Mouse (Mus musculus): ENCODE data around the gene Rbm4. TPM values are rescaled to one million over a fixed set of nuclear protein-coding genes. Genes with fewer than 3 reads are reported as not detected.

Gene Rbm4
- 58.0 and 60.7 TPM in 2 replicates for polyA plus RNA-seq (2014; fragmentation: Nextera tagmentation; extraction: Ambion mirVana)

- WGBS = 0% methylated on average over 31 of the region's 31 CpGs
- H3K27me3 ChIP-seq (ENCODE audit: control insufficient read depth, insufficient read depth, low read length) = no peaks in the 10 kb centered on the region
These were observed at the start of gene Rbm4 for GRCm38 (mm10) chr19:4793831-4794422. Gene Rbm4, minus strand, starts transcription at chr19:4793901.

GRCm38 (mm10) chr19:4842611-4843010 is 48.9 kb upstream of the Rbm4 start:
- H3K4me1 ChIP-seq (ENCODE audit: control insufficient read depth, insufficient read depth, low read length) = 0 out of 2 replicates have a peak, but pooled peaks cover 13% of the 10 kb centered on the region
- no peak for ATAC-seq (ENCODE audit: insufficient number of reproducible peaks, insufficient read depth, low FRiP score, low read depth)
- no peaks in the 10 kb centered on the region for H3K36me3 ChIP-seq (ENCODE audit: control insufficient read depth, insufficient read depth, low read length)
- no peak overlapping the region for H3K27ac ChIP-seq (ENCODE audit: low read length)
- no peak overlapping the region for H3K9ac ChIP-seq (replicated peaks; ENCODE audit: low read depth, low read length)
- H3K4me3 ChIP-seq (ENCODE audit: low read depth, low read length) = no peak overlapping the region
- no peak overlapping the region for H3K4me2 ChIP-seq (replicated peaks; ENCODE audit: low read depth, low read length)
- no peaks in the 10 kb centered on the region for H3K9me3 ChIP-seq (ENCODE audit: control insufficient read depth, low read depth, low read length)
- WGBS = 78% methylated on average over 2 of the region's 2 CpGs
- peaks cover 8% of the 10 kb centered on the region; the same call in 1 of the 2 replicates for H3K27me3 ChIP-seq (ENCODE audit: control insufficient read depth, insufficient read depth, low read length)

More at GRCm38 (mm10) chr19:4793831-4794422, at the start of gene Rbm4:
- peak; percentile 98 for ATAC-seq (ENCODE audit: insufficient number of reproducible peaks, insufficient read depth, low FRiP score, low read depth)
- Histone ChIP-seq H3K4me3 (ENCODE audit: low read depth, low read length) (peak within 1 kb of the TSS; percentile 86), H3K4me1 (ENCODE audit: control insufficient read depth, insufficient read depth, low read length) (peaks cover 19% of the 10 kb centered on the region), H3K36me3 (ENCODE audit: control insufficient read depth, insufficient read depth, low read length) (peaks cover 46% of the 10 kb centered on the region), H3K9me3 (ENCODE audit: control insufficient read depth, low read depth, low read length) (no peaks in the 10 kb centered on the region), H3K9ac (replicated peaks; ENCODE audit: low read depth, low read length) (peak within 1 kb of the TSS; percentile 80), H3K27ac (ENCODE audit: low read length) (peak within 1 kb of the TSS; percentile 82), H3K4me2 (replicated peaks; ENCODE audit: low read depth, low read length) (peak within 1 kb of the TSS; percentile 78)

DNA sequence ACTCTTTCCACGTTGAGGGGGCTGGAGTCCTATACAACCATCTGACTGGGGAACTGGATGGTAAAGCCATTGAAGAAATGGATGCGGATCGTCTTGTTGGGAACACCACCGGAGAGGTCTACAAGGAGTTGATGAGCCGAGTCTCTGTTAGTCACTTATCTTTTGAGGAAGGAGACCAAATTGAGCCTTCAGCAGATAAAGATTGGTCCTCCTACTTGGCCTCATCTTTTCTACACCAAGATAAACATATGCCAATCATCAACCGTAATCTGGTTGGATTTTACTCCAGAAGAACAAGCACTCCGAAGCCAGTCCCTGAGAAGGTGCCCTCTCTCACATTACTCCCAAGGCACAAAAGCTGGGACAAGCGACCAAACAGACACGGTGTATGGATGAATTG is 47.1 kb upstream of the Rbm4 start:
- no peaks in the 10 kb centered on the region for H3K36me3 ChIP-seq (ENCODE audit: control insufficient read depth, insufficient read depth, low read length)
- H3K27ac ChIP-seq (ENCODE audit: low read length) = no peak overlapping the region
- no peaks in the 10 kb centered on the region for H3K9me3 ChIP-seq (ENCODE audit: control insufficient read depth, low read depth, low read length)
- WGBS = 80% methylated on average over 9 of the region's 9 CpGs
- no peak for ATAC-seq (ENCODE audit: insufficient number of reproducible peaks, insufficient read depth, low FRiP score, low read depth)
- H3K4me3 ChIP-seq (ENCODE audit: low read depth, low read length) = no peak overlapping the region
- H3K4me1 ChIP-seq (ENCODE audit: control insufficient read depth, insufficient read depth, low read length) = 0 out of 2 replicates have a peak, but pooled peaks cover 13% of the 10 kb centered on the region
- H3K4me2 ChIP-seq (replicated peaks; ENCODE audit: low read depth, low read length) = no peak overlapping the region
- peaks cover 8% of the 10 kb centered on the region; the same call in 1 of the 2 replicates for H3K27me3 ChIP-seq (ENCODE audit: control insufficient read depth, insufficient read depth, low read length)
- no peak overlapping the region for H3K9ac ChIP-seq (replicated peaks; ENCODE audit: low read depth, low read length)

- ATAC-seq (ENCODE audit: insufficient number of reproducible peaks, insufficient read depth, low FRiP score, low read depth) = peak; percentile 99
- peaks cover 8% of the 10 kb centered on the region; the same call in 1 of the 2 replicates for H3K27me3 ChIP-seq (ENCODE audit: control insufficient read depth, insufficient read depth, low read length)
- no peaks in the 10 kb centered on the region for H3K9me3 ChIP-seq (ENCODE audit: control insufficient read depth, low read depth, low read length)
- H3K4me3 ChIP-seq (ENCODE audit: low read depth, low read length) = peak within 1 kb of the TSS; percentile 55
- peak within 1 kb of the TSS; percentile 54 for H3K9ac ChIP-seq (replicated peaks; ENCODE audit: low read depth, low read length)
- 0 out of 2 replicates have a peak, but pooled peaks cover 13% of the 10 kb centered on the region for H3K4me1 ChIP-seq (ENCODE audit: control insufficient read depth, insufficient read depth, low read length)
- no peaks in the 10 kb centered on the region for H3K36me3 ChIP-seq (ENCODE audit: control insufficient read depth, insufficient read depth, low read length)
- H3K27ac ChIP-seq (ENCODE audit: low read length) = no peak within 1 kb of the TSS
- H3K4me2 ChIP-seq (replicated peaks; ENCODE audit: low read depth, low read length) = peak within 1 kb of the TSS; percentile 78
- under 1% methylated on average over 25 of the region's 25 CpGs for WGBS
These were observed 45.4 kb upstream of the Rbm4 start, which contains the start of the genes Ccs and Ccdc87 for GRCm38 (mm10) chr19:4839149-4839548. Gene Ccs, minus strand, starts transcription at chr19:4839332. Gene Ccdc87, plus strand, starts transcription at chr19:4839366.

GRCm38 (mm10) chr19:4838526-4839140 is 44.9 kb upstream of the Rbm4 start:
- Histone ChIP-seq H3K4me3 (ENCODE audit: low read depth, low read length) (peak overlapping the region; percentile 55), H3K9me3 (ENCODE audit: control insufficient read depth, low read depth, low read length) (no peaks in the 10 kb centered on the region), H3K27me3 (ENCODE audit: control insufficient read depth, insufficient read depth, low read length) (peaks cover 8% of the 10 kb centered on the region; the same call in 1 of the 2 replicates), H3K36me3 (ENCODE audit: control insufficient read depth, insufficient read depth, low read length) (no peaks in the 10 kb centered on the region), H3K4me1 (ENCODE audit: control insufficient read depth, insufficient read depth, low read length) (0 out of 2 replicates have a peak, but pooled peaks cover 13% of the 10 kb centered on the region), H3K4me2 (replicated peaks; ENCODE audit: low read depth, low read length) (peak overlapping the region; percentile 78), H3K9ac (replicated peaks; ENCODE audit: low read depth, low read length) (peak overlapping the region; percentile 54), H3K27ac (ENCODE audit: low read length) (no peak overlapping the region)
- WGBS = 27% methylated on average over 10 of the region's 10 CpGs
- no peak for ATAC-seq (ENCODE audit: insufficient number of reproducible peaks, insufficient read depth, low FRiP score, low read depth)

DNA sequence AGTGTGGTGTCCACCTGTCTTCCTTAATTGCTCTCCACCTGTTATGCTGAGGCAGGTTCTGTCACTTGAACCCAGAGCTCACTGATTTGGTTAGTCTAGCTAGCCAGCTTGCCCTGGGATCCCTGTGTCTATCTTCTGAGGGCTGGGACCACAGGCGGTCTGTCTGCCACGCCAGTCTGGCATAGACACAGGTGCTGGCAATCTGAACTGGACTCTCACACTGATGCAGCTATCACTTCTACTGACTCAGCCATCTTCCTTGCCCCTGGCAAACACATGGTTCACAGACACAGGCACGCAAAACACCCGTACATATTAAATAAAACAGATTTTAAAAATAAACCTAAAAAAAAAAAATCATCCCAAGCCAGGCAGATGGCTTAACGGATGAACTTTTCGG is 43.3 kb upstream of the Rbm4 start:
- no peak overlapping the region for H3K27ac ChIP-seq (ENCODE audit: low read length)
- no peaks in the 10 kb centered on the region for H3K9me3 ChIP-seq (ENCODE audit: control insufficient read depth, low read depth, low read length)
- ATAC-seq (ENCODE audit: insufficient number of reproducible peaks, insufficient read depth, low FRiP score, low read depth) = no peak
- 94% methylated on average over 6 of the region's 6 CpGs for WGBS
- peaks cover 5% of the 10 kb centered on the region; the same call in 1 of the 2 replicates for H3K27me3 ChIP-seq (ENCODE audit: control insufficient read depth, insufficient read depth, low read length)
- H3K9ac ChIP-seq (replicated peaks; ENCODE audit: low read depth, low read length) = no peak overlapping the region
- no peak overlapping the region for H3K4me3 ChIP-seq (ENCODE audit: low read depth, low read length)
- peaks cover 6% of the 10 kb centered on the region; the same call in 1 of the 2 replicates for H3K36me3 ChIP-seq (ENCODE audit: control insufficient read depth, insufficient read depth, low read length)
- no peak overlapping the region for H3K4me2 ChIP-seq (replicated peaks; ENCODE audit: low read depth, low read length)
- 0 out of 2 replicates have a peak, but pooled peaks cover 13% of the 10 kb centered on the region for H3K4me1 ChIP-seq (ENCODE audit: control insufficient read depth, insufficient read depth, low read length)

- Histone ChIP-seq H3K4me1 (ENCODE audit: control insufficient read depth, insufficient read depth, low read length) (0 out of 2 replicates have a peak, but pooled peaks cover 13% of the 10 kb centered on the region), H3K9me3 (ENCODE audit: control insufficient read depth, low read depth, low read length) (no peaks in the 10 kb centered on the region), H3K36me3 (ENCODE audit: control insufficient read depth, insufficient read depth, low read length) (peaks cover 6% of the 10 kb centered on the region), H3K9ac (replicated peaks; ENCODE audit: low read depth, low read length) (no peak overlapping the region), H3K27me3 (ENCODE audit: control insufficient read depth, insufficient read depth, low read length) (no peaks in the 10 kb centered on the region; the same call in 1 of the 2 replicates), H3K4me2 (replicated peaks; ENCODE audit: low read depth, low read length) (no peak overlapping the region), H3K27ac (ENCODE audit: low read length) (no peak overlapping the region), H3K4me3 (ENCODE audit: low read depth, low read length) (no peak overlapping the region)
- WGBS = 66% methylated on average over 2 of the region's 2 CpGs
- ATAC-seq (ENCODE audit: insufficient number of reproducible peaks, insufficient read depth, low FRiP score, low read depth) = no peak
These were observed 42.4 kb upstream of the Rbm4 start for GRCm38 (mm10) chr19:4836096-4836495.

DNA sequence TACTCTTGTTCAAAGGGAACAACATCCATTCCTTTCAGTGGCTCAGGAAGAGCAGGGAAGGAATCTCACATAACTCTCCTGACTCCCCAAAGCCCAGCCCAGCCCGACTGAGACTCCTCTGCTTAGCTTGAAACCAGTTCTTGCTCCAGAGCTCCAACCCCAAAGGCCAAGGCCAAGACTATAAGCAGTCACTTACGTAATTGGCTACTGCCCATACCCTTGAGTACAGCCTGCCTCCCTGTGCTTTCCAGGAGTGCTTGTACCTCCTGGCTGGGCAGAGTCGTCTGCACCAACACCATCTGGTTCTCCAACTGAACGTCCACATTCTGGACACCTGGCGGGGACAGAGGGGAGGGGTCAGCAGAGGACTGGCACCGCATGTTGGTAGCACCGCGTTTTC is 40.3 kb upstream of the Rbm4 start:
- peaks cover 8% of the 10 kb centered on the region for H3K36me3 ChIP-seq (ENCODE audit: control insufficient read depth, insufficient read depth, low read length)
- WGBS = 85% methylated on average over 8 of the region's 8 CpGs

More for the DNA sequence above, 40.3 kb upstream of the Rbm4 start:
- Histone ChIP-seq H3K9ac (replicated peaks; ENCODE audit: low read depth, low read length) (no peak overlapping the region), H3K4me2 (replicated peaks; ENCODE audit: low read depth, low read length) (no peak overlapping the region), H3K4me1 (ENCODE audit: control insufficient read depth, insufficient read depth, low read length) (0 out of 2 replicates have a peak, but pooled peaks cover 10% of the 10 kb centered on the region), H3K27ac (ENCODE audit: low read length) (no peak overlapping the region), H3K27me3 (ENCODE audit: control insufficient read depth, insufficient read depth, low read length) (no peaks in the 10 kb centered on the region), H3K9me3 (ENCODE audit: control insufficient read depth, low read depth, low read length) (no peaks in the 10 kb centered on the region), H3K4me3 (ENCODE audit: low read depth, low read length) (no peak overlapping the region)
- ATAC-seq (ENCODE audit: insufficient number of reproducible peaks, insufficient read depth, low FRiP score, low read depth) = no peak
